Mouse (Mus musculus): Measurements from ENCODE around the gene Gm21834. TPM values are rescaled to one million over a fixed set of nuclear protein-coding genes. Genes with fewer than 3 reads are reported as not detected.

Gm21834 gene
- not detected for polyA plus RNA-seq (2017; shearing (Covaris generic))

DNA sequence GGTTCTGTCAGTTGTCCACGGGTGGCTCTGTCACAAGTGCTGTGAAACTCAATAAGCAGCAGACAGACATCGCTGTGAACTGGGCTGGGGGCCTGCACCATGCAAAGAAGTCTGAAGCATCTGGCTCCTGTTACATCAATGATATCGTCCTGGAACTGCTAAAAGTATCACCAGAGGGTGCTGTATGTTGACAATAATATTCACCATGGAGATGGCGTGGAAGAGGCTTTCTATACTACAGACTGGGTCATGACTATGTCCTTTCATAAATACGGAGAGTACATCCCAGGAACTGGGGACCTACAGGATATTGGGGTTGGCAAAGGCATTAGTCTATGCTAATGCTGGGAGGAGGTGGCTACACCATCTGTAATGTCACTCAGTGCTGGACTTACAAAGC, at the start of gene Gm21834:
Gene Gm21834 (minus strand): TSS at position 101 of the 400 bp plus-strand sequence.

GRCm38 (mm10) chr17:57768622-57769610, 26.9 kb upstream of the Gm21834 start, which contains the start of gene Cntnap5c:
TSS of gene Cntnap5c (plus strand) at chr17:57769570.

Other genes with a start within 250 kb of the Gm21834 start
- gene Vmn2r120, start 196.7 kb downstream of the Gm21834 start, polyA plus RNA-seq (2017; shearing (Covaris generic)): 0.06 TPM
- not detected for gene Cntnap5c, start 27.4 kb upstream of the Gm21834 start, polyA plus RNA-seq (2017; shearing (Covaris generic))